Mouse (Mus musculus): ENCODE measurements around the gene Olfr320.

- TF ChIP-seq POLR2A (IDR thresholded peaks at IDR 0.05; ENCODE audit: control insufficient read depth, low read depth, low read length) (no peak), CTCF (IDR thresholded peaks at IDR 0.05; ENCODE audit: control insufficient read depth, insufficient read depth, insufficient replicate concordance, low read depth, low read length) (no peak)
Measured at GRCm38 (mm10) chr11:58733372-58733771, 52.5 kb downstream of the Olfr320 start.

Measured in testis, adult 2 months (tissue).